In genomic region chr5:41596242-41597117, GRCm38 (mm10) we compare ENCODE assay signal across 11 mouse cellular contexts.
DNase-seq lines count a peak whose midpoint lies in the region; ATAC-seq and TF ChIP-seq lines count a peak whose summit lies in the region.
"Had no signal": no experiment of that assay in that cellular context is flagged by ENCODE, and none has a peak within 500 bp of the region (broad histone marks: within the 10 kb centered on the region; RNA-seq: fewer than 3 reads in every experiment).

No protein-coding gene starts in this region.

- 93% methylated on average over 3 of the region's 3 CpGs for WGBS in thymus, adult 2 months

- no peak for TF ChIP-seq CTCF in thymus, adult 2 months (IDR thresholded peaks at IDR 0.05; ENCODE audit: borderline replicate concordance, control insufficient read depth, extremely low read depth, insufficient read depth, low read length, poor library complexity)

- H3K36me3 ChIP-seq in thymus, adult 2 months (ENCODE audit: control insufficient read depth, insufficient read depth, low read length) = no peaks in the 10 kb centered on the region

- DNase-seq in embryo, embryonic 10.5 days (ENCODE audit: low spot score) = peak; percentile 10
- no peak for DNase-seq in embryo, embryonic 9.5 days (ENCODE audit: extremely low spot score)
- peak; percentile 30 for DNase-seq in right cerebral cortex, adult 18-20 months
- DNase-seq in right cerebral cortex, postnatal 14 days = no peak
- DNase-seq in kidney, postnatal 4 days = peak; percentile 7 to 30
- DNase-seq in gastrocnemius, postnatal 36 days = no peak
- no peak for DNase-seq in thymus, adult 2 months
- DNase-seq: heart, adult 11 months; liver, postnatal 0 days had no signal

- H3K27ac ChIP-seq in thymus, adult 2 months (ENCODE audit: control insufficient read depth, insufficient read depth, low read length) = no peak overlapping the region

- H3K4me3 ChIP-seq in thymus, adult 2 months (ENCODE audit: control insufficient read depth, insufficient read depth, low read length) = no peak overlapping the region
- H3K4me3 ChIP-seq: myocyte had no signal

- ATAC-seq in inflammation-experienced regulatory T-cells, adult 6 months = no peak
- ATAC-seq: liver, postnatal 0 days had no signal

- H3K27me3 ChIP-seq in thymus, adult 2 months (ENCODE audit: control insufficient read depth, insufficient read depth, low read length) = no peaks in the 10 kb centered on the region

- intact Hi-C loops in gastrocnemius, postnatal 36 days (cut with DNase I) = no loop called here

- no peaks in the 10 kb centered on the region for H3K4me1 ChIP-seq in thymus, adult 2 months (replicated peaks; ENCODE audit: control insufficient read depth, insufficient read depth, low read length)

- TF ChIP-seq POLR2A in thymus, adult 2 months (IDR thresholded peaks at IDR 0.05; ENCODE audit: control insufficient read depth, extremely low read depth, insufficient read depth, low read length, poor library complexity) = no peak

Comparison
In these comparisons a context has a peak if more than half of its experiments do, and no peak if none do; other contexts are left out.
1. DNase-seq: peak in embryo, embryonic 10.5 days (single experiment), right cerebral cortex, adult 18-20 months (single experiment) and kidney, postnatal 4 days (2 of 2); none in embryo, embryonic 9.5 days (single experiment), right cerebral cortex, postnatal 14 days (single experiment), gastrocnemius, postnatal 36 days (0 of 2) and thymus, adult 2 months (single experiment).